Comparison of ENCODE assay signal across 10 mouse cellular contexts in genomic region chr10:78280486-78280885, GRCm38 (mm10).
"Had no signal": no experiment of that assay in that cellular context is flagged by ENCODE, and none has a peak within 500 bp of the region (broad histone marks: within the 10 kb centered on the region; RNA-seq: fewer than 3 reads in every experiment).

No protein-coding gene starts in this region.

- H3K27ac ChIP-seq: layer of hippocampus, adult 2 months; limb, embryonic 13.5 days; liver, embryonic 14.5 days; midbrain, embryonic 13.5 days had no signal

- H3K4me3 ChIP-seq: layer of hippocampus, adult 2 months; limb, embryonic 13.5 days; midbrain, embryonic 13.5 days had no signal

- H3K27me3 ChIP-seq: limb, embryonic 13.5 days; midbrain, embryonic 13.5 days had no signal

- ATAC-seq: lung, postnatal 0 days; midbrain, embryonic 13.5 days had no signal

- H3K9me3 ChIP-seq: limb, embryonic 13.5 days; midbrain, embryonic 13.5 days had no signal

- H3K4me1 ChIP-seq: limb, embryonic 13.5 days; midbrain, embryonic 13.5 days had no signal

- DNase-seq: left cerebral cortex, postnatal 4 days; lung, adult 18-20 months; lung, postnatal 36 days; right cerebral cortex, adult 18-20 months; right cerebral cortex, postnatal 25 days had no signal

- H3K4me2 ChIP-seq: limb, embryonic 13.5 days; midbrain, embryonic 13.5 days had no signal

- H3K9ac ChIP-seq: limb, embryonic 13.5 days; liver, embryonic 14.5 days; midbrain, embryonic 13.5 days had no signal
